Mouse (Mus musculus) stomach, embryonic 16.5 days (tissue): ENCODE data around the gene Tulp3. TPM values are rescaled to one million over a fixed set of nuclear protein-coding genes. Genes with fewer than 3 reads are reported as not detected.
"Not testable (repeated sequence)": the region's sequence is repeated elsewhere in the genome, so short reads cannot be mapped to it uniquely, and the experiment has no call there.

Experiments
- ATAC-seq: fragments of 200-750 bp; cut with Nextera tagmentation; 2 replicates; pipeline ENCODE4 v1.8.0; 2017; ENCODE audit warnings: moderate number of reproducible peaks, moderate TSS enrichment; ENCODE audit not compliant: insufficient read depth, low FRiP score
- H3K27ac ChIP-seq: fragments of 300-500 bp; sonication (generic); 2 replicates; pipeline ENCODE4 v1.5.1; 2014; ENCODE audit warnings: low read length
- H3K27me3 ChIP-seq: fragments of 300-500 bp; sonication (generic); 2 replicates; pipeline ENCODE4 v1.6.1; 2014; ENCODE audit warnings: low read length, control low read depth, mixed read lengths; ENCODE audit not compliant: control insufficient read depth, insufficient read depth
- H3K36me3 ChIP-seq: fragments of 300-500 bp; sonication (generic); 2 replicates; pipeline ENCODE4 v1.6.1; 2014; ENCODE audit warnings: low read length; ENCODE audit not compliant: control insufficient read depth, insufficient read depth
- H3K4me1 ChIP-seq: fragments of 300-500 bp; sonication (generic); 2 replicates; pipeline ENCODE4 v1.6.1; 2014; ENCODE audit warnings: low read length, control low read depth, mixed read lengths; ENCODE audit not compliant: control insufficient read depth, insufficient read depth
- H3K4me2 ChIP-seq: fragments of 300-500 bp; sonication (generic); 2 replicates; pipeline ENCODE4 v1.6.1; 2014; ENCODE audit warnings: low read depth, low read length, mixed read lengths
- H3K4me3 ChIP-seq: fragments of 300-500 bp; sonication (generic); replicated peaks from 2 replicates; pipeline ENCODE4 v1.5.1; 2014; ENCODE audit warnings: mild to moderate bottlenecking, low read length
- H3K9ac ChIP-seq: fragments of 300-500 bp; sonication (generic); 2 replicates; pipeline ENCODE4 v1.6.1; 2014; ENCODE audit warnings: low read length
- H3K9me3 ChIP-seq: fragments of 300-500 bp; sonication (generic); replicated peaks from 2 replicates; pipeline ENCODE4 v1.6.1; 2016; ENCODE audit warnings: low read length, control low read depth; ENCODE audit not compliant: control insufficient read depth
- WGBS: fragments of 180-500 bp; shearing (Covaris S2); extraction: QIAGEN DNeasy Blood & Tissue Kit; methylation state at CpG from one replicate; pipeline ENCODE4 v1.1.7; 2014; 5-methylcytosine and 5-hydroxymethylcytosine counted together
- polyA plus RNA-seq: library from polyadenylated mRNA; unstranded; fragments of >200 nt; fragmentation: Nextera tagmentation; extraction: Ambion mirVana; gene quantifications from 2 replicates; pipeline ENCODE4 v1.2.1, GENCODE M21; 2015

The Tulp3 gene
- polyA plus RNA-seq, 1 experiment from 2014 or later = 13.8 TPM

DNA sequence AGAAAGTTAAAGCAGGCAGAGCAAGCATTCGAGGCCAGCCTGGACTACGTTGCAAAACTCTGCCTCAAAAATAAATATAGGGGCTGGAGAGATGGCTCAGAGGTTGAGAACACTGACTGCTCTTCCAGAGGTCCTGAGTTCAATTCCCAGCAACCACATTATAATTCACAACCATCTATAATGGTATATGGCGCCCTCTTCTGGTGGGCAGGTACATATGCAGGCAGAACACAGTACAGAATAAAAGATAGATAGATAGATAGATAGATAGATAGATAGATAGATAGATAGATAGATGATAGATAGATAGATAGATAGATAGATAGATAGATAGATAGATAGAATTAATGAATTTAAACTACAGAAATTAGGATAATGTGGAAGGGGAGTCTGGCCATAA lies 53.0 kb downstream of the Tulp3 start:
- not testable (repeated sequence) for H3K4me3 ChIP-seq

DNA sequence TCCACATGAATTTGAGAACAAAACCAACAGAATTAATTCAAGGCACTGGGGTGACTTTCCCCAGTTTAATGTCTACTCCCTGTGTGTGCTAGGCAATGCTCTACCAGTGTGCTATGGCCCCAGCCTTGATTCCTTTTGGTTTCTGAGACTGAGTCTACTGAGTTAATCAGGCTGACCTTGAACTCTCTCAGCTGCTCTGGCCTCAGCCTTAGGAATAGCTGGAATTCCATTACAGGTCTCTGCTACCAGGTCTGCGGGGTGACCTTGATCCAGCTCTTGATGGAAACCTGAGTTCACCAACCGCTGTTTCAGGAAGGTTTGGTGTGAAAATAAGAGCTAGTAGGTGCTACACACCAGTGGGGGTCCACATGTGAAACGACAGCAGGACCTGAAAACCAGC lies 53.8 kb downstream of the Tulp3 start:
- no peak for ATAC-seq
- Histone ChIP-seq H3K27me3 (peaks cover 22% of the 10 kb centered on the region), H3K4me1 (peaks cover 14% of the 10 kb centered on the region; the same call in 1 of the 2 replicates), H3K4me2 (no peak overlapping the region), H3K27ac (no peak overlapping the region), H3K9ac (no peak overlapping the region), H3K9me3 (no peaks in the 10 kb centered on the region), H3K36me3 (no peaks in the 10 kb centered on the region), H3K4me3 (no peak overlapping the region)
- 80% methylated on average over 3 of the region's 3 CpGs for WGBS

More for the DNA sequence above, 53.0 kb downstream of the Tulp3 start:
- H3K27ac ChIP-seq, ATAC-seq, H3K36me3 ChIP-seq, H3K9ac ChIP-seq, H3K4me2 ChIP-seq, H3K9me3 ChIP-seq: not testable (repeated sequence)
- 77% methylated on average over 3 of the region's 3 CpGs for WGBS
- H3K27me3 ChIP-seq = peaks cover 18% of the 10 kb centered on the region
- peaks cover 12% of the 10 kb centered on the region; the same call in 1 of the 2 replicates for H3K4me1 ChIP-seq

DNA sequence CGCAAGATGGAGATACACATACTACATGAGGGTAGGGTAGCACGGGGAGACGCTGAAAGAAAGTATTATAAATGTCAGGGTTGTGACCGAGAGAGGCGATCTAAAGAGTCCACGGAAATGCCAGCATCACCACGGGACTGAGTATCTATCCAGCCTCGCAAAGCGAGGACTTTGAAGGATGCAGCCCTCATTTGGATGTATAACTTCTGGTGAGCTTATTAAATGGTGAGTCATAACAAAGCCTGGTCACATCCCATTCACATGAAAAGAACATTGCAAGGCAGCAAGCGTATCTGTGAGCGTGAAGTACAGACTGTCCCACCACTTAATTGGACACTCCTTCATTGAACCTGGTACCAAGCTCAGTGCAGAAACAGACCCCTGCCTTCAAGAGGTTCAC lies 54.2 kb downstream of the Tulp3 start:
- Histone ChIP-seq H3K9ac (no peak overlapping the region), H3K27me3 (peaks cover 22% of the 10 kb centered on the region), H3K36me3 (no peaks in the 10 kb centered on the region), H3K27ac (no peak overlapping the region), H3K4me3 (peak overlapping the region; percentile 75), H3K4me2 (peak overlapping the region; percentile 81), H3K4me1 (peaks cover 19% of the 10 kb centered on the region), H3K9me3 (no peaks in the 10 kb centered on the region)
- ATAC-seq = no peak
- WGBS = 32% methylated on average over 11 of the region's 11 CpGs

DNA sequence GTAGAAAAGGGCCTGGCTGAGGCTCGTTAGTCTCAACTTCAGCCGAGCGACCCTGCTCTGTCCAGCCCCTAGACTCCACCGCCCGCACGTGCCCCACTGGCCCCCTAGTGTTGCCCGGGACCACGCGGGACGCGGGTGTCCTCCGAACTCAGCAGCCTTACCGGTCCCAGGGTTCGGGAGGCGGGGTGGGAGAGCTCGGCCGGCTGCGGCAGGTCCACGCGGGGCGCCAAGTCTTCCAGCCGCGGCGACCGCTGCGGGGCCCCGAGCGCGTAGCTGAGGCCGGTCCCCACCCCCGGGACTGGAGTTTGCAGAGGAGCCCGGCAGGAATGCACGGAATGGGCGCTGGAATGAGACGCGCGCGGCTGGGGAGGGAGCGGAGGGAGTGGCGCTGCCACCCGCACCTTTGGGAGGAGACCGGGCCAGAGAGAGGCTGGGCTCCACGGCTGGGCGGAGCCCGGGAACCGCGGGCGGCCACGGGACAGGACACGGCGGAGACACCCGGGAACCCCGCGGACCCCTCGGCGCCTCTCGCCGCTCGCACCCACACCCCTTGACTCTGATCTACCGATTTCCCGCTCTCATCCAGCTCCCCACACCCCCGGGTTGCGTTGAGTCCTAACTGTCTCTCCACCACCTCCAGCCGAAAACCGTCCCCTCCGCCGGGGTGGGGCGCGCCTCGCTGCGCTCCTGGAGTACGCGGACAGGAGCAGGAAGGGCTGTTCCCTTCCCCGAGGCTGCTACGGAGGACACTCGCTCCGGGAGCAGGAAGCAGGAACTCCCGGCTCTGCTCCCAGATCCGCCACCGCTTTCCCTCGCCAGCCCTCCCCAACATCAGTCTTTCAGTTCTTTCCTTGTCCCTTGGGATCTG lies 55.3 kb downstream of the Tulp3 start, which contains the start of gene Tead4:
TSS of gene Tead4 (minus strand) at position 690 of the 868 bp plus-strand sequence.
- ATAC-seq = peak; percentile 91
- Histone ChIP-seq H3K36me3 (no peaks in the 10 kb centered on the region), H3K27ac (peak within 1 kb of the TSS; percentile 75), H3K27me3 (peaks cover 22% of the 10 kb centered on the region), H3K4me1 (peaks cover 24% of the 10 kb centered on the region), H3K9me3 (no peaks in the 10 kb centered on the region), H3K9ac (peak within 1 kb of the TSS; percentile 74), H3K4me3 (peak within 1 kb of the TSS; percentile 75), H3K4me2 (peak within 1 kb of the TSS; percentile 81)
- under 1% methylated on average over 81 of the region's 81 CpGs for WGBS

- no peak overlapping the region for H3K27ac ChIP-seq
Observed at GRCm38 (mm10) chr6:128299292-128300133, 56.1 kb downstream of the Tulp3 start.

GRCm38 (mm10) chr6:128298246-128298645 lies 57.4 kb downstream of the Tulp3 start:
- Histone ChIP-seq H3K4me3 (no peak overlapping the region), H3K4me1 (peaks cover 24% of the 10 kb centered on the region), H3K27me3 (peaks cover 22% of the 10 kb centered on the region), H3K9me3 (no peaks in the 10 kb centered on the region), H3K36me3 (no peaks in the 10 kb centered on the region), H3K9ac (no peak overlapping the region), H3K4me2 (no peak overlapping the region), H3K27ac (no peak overlapping the region)
- ATAC-seq = no peak
- WGBS = 48% methylated on average over 7 of the region's 7 CpGs

More at GRCm38 (mm10) chr6:128299292-128300133, 56.1 kb downstream of the Tulp3 start:
- peaks cover 22% of the 10 kb centered on the region for H3K27me3 ChIP-seq
- H3K9me3 ChIP-seq = no peaks in the 10 kb centered on the region
- H3K4me2 ChIP-seq = peak overlapping the region; percentile 81
- ATAC-seq = no peak
- H3K4me1 ChIP-seq = peaks cover 24% of the 10 kb centered on the region
- H3K36me3 ChIP-seq = no peaks in the 10 kb centered on the region
- peak overlapping the region; percentile 75 for H3K4me3 ChIP-seq
- H3K9ac ChIP-seq = peak overlapping the region; percentile 74
- WGBS = 1% methylated on average over 25 of the region's 25 CpGs

GRCm38 (mm10) chr6:128296750-128297393 lies 58.8 kb downstream of the Tulp3 start:
- Histone ChIP-seq H3K4me2 (no peak overlapping the region), H3K4me1 (peaks cover 24% of the 10 kb centered on the region), H3K9me3 (no peaks in the 10 kb centered on the region), H3K27me3 (peaks cover 18% of the 10 kb centered on the region), H3K36me3 (no peaks in the 10 kb centered on the region), H3K27ac (no peak overlapping the region), H3K4me3 (no peak overlapping the region), H3K9ac (0 out of 2 replicates have a peak overlapping the region, but pooled peaks have one; percentile 9)
- WGBS = 30% methylated on average over 11 of the region's 11 CpGs
- ATAC-seq = no peak

GRCm38 (mm10) chr6:128295876-128296749 lies 59.5 kb downstream of the Tulp3 start:
- Histone ChIP-seq H3K4me2 (no peak overlapping the region), H3K4me3 (no peak overlapping the region), H3K27ac (0 out of 2 replicates have a peak overlapping the region, but pooled peaks have one; percentile 40), H3K27me3 (peaks cover 18% of the 10 kb centered on the region), H3K9me3 (no peaks in the 10 kb centered on the region), H3K36me3 (no peaks in the 10 kb centered on the region), H3K9ac (0 out of 2 replicates have a peak overlapping the region, but pooled peaks have one; percentile 9), H3K4me1 (peaks cover 19% of the 10 kb centered on the region)
- 28% methylated on average over 6 of the region's 6 CpGs for WGBS
- no peak; the same call in 1 of the 2 replicates for ATAC-seq
